Mouse (Mus musculus) cortical plate, adult 2 months (tissue): ENCODE data around the gene Aaed1. TPM values are rescaled to one million over a fixed set of nuclear protein-coding genes. Genes with fewer than 3 reads are reported as not detected.
A peak's percentile ranks its signal among the peaks of the same experiment; 100 is the strongest.

ENCODE experiments used
- H3K27ac ChIP-seq: fragments of 200-500 bp; 2 replicates; pipeline ENCODE4 v1.5.1; 2012; ENCODE audit warnings: low read length, control low read depth, inconsistent platforms; ENCODE audit not compliant: insufficient read depth
- H3K4me1 ChIP-seq: fragments of 200-500 bp; 2 replicates; pipeline ENCODE4 v1.6.1; 2011; ENCODE audit warnings: low read length; ENCODE audit not compliant: control insufficient read depth, insufficient read depth
- H3K4me3 ChIP-seq: fragments of 200-500 bp; 2 replicates; pipeline ENCODE4 v1.5.1; 2011; ENCODE audit warnings: mild to moderate bottlenecking, low read length, control low read depth; ENCODE audit not compliant: insufficient read depth
- CTCF ChIP-seq: fragments of 200-500 bp; IDR thresholded peaks from 2 replicates; pipeline ENCODE4 v1.5.1; 2011; ENCODE audit warnings: mild to moderate bottlenecking, control low read depth, low read length; ENCODE audit not compliant: insufficient read depth; ENCODE audit errors: extremely low read depth
- POLR2A ChIP-seq: fragments of 200-500 bp; IDR thresholded peaks from 2 replicates; pipeline ENCODE4 v1.6.1; 2011; ENCODE audit warnings: mild to moderate bottlenecking, low read length, control low read depth; ENCODE audit not compliant: insufficient read depth; ENCODE audit errors: extremely low read depth
- polyA plus RNA-seq: library from polyadenylated mRNA; depleted of rRNA; stranded (reverse); fragments of >200 nt; gene quantifications from 2 replicates; pipeline ENCODE4 v1.2.3, GENCODE M21; 2012

Aaed1 gene
- polyA plus RNA-seq, 1 experiment, result 12.2 TPM

GRCm38 (mm10) chr13:64275754-64276127, 36.8 kb downstream of the Aaed1 start:
- no peaks in the 10 kb centered on the region for H3K4me1 ChIP-seq
- TF ChIP-seq POLR2A (no peak), CTCF (no peak)
- H3K27ac ChIP-seq, result no peak overlapping the region
- H3K4me3 ChIP-seq, result no peak overlapping the region

- Histone ChIP-seq H3K27ac (no peak within 1 kb of the TSS), H3K4me3 (peak within 1 kb of the TSS; percentile 49), H3K4me1 (no peaks in the 10 kb centered on the region)
- TF ChIP-seq POLR2A, result no peak
These were observed 37.4 kb downstream of the Aaed1 start, which contains the start of gene Cdc14b for GRCm38 (mm10) chr13:64274879-64275753. Gene Cdc14b, minus strand, starts transcription at chr13:64275290.

GRCm38 (mm10) chr13:64273891-64274844, 38.3 kb downstream of the Aaed1 start:
- Histone ChIP-seq H3K4me1 (no peaks in the 10 kb centered on the region), H3K4me3 (peak overlapping the region; percentile 49), H3K27ac (no peak overlapping the region)
- TF ChIP-seq CTCF (no peak), POLR2A (no peak)

DNA sequence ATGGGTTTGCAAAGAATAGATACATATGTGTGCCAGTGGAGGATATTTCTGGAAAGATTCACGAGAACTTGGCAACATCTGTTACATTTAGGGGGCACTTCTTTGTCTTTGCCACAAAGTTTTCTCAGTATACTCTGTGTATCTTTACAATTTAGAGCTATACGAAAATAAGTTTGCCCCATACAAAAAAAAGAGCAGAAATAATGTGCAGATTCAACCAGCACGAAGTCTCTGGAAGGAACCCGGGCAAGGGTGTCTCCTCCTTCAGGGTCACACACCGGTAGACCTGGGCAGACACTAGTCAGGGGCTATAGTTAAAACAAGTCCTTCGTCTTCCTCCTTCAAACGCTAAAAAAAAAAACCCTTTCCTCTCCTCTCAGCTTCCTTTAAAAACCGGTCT, 39.2 kb downstream of the Aaed1 start:
- TF ChIP-seq POLR2A, result no peak
- no peak for TF ChIP-seq CTCF
- H3K27ac ChIP-seq, result no peak overlapping the region
- H3K4me3 ChIP-seq, result no peak overlapping the region
- H3K4me1 ChIP-seq, result no peaks in the 10 kb centered on the region

DNA sequence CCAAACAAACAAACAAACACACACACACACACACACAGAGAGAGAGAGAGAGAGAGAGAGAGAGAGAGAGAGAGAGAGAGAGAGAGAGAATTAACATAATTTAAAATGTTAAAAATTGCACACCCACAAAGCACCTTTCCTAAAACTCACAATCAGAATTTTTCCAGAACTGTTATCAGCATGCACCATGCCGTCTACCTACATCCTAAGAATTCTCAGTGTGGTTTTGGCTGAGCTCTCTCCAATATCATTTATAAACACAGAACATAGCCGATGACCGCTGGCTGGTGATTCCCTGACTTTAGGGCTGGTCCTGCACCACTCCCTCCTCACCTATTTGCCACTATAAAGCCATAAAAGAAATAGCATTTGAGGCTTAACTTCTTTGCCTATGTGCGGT, 44.1 kb downstream of the Aaed1 start:
- Histone ChIP-seq H3K27ac (no peak overlapping the region), H3K4me3 (no peak overlapping the region), H3K4me1 (peaks cover 2% of the 10 kb centered on the region)
- TF ChIP-seq CTCF, result no peak

GRCm38 (mm10) chr13:64267151-64267550, 45.4 kb downstream of the Aaed1 start:
- no peak overlapping the region for H3K4me3 ChIP-seq
- H3K27ac ChIP-seq, result no peak overlapping the region
- H3K4me1 ChIP-seq, result peaks cover 2% of the 10 kb centered on the region
- no peak for TF ChIP-seq CTCF
- TF ChIP-seq POLR2A, result no peak

GRCm38 (mm10) chr13:64264586-64264985, 47.9 kb downstream of the Aaed1 start:
- no peak for TF ChIP-seq POLR2A
- TF ChIP-seq CTCF, result no peak
- peaks cover 3% of the 10 kb centered on the region for H3K4me1 ChIP-seq
- H3K27ac ChIP-seq, result no peak overlapping the region
- H3K4me3 ChIP-seq, result no peak overlapping the region

DNA sequence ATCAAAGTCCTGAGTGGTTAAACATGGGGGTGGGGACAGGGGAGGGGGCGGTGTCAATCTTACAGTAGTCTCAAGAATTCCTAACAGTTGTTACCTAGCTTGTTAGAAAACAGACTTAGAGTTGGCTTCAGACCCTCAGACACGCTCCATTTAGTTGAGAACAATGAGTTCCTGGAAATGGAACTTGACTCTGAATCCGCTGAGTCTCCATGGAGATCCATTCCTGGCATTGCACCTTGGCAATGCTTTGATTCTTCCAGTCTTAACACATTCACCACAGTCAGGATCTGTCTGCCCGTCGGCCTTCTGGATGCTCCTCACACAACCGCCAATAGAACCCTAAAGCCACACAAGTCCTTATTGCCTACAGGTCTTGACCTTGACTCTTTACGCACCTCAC, 52.6 kb downstream of the Aaed1 start:
- Histone ChIP-seq H3K4me1 (peaks cover 3% of the 10 kb centered on the region; the same call in 1 of the 2 replicates), H3K27ac (no peak overlapping the region), H3K4me3 (no peak overlapping the region)
- TF ChIP-seq CTCF, result no peak
- TF ChIP-seq POLR2A, result no peak

GRCm38 (mm10) chr13:64258516-64258821, 54.0 kb downstream of the Aaed1 start:
- Histone ChIP-seq H3K4me1 (peaks cover 2% of the 10 kb centered on the region; the same call in 1 of the 2 replicates), H3K4me3 (no peak overlapping the region), H3K27ac (no peak overlapping the region)
- TF ChIP-seq CTCF, result no peak
- TF ChIP-seq POLR2A, result no peak
